Mouse (Mus musculus) kidney, embryonic 16.5 days (tissue): ENCODE data around the gene Ercc1. TPM values are rescaled to one million over a fixed set of nuclear protein-coding genes. Genes with fewer than 3 reads are reported as not detected.

Experiments
- ATAC-seq: fragments of 200-750 bp; cut with Nextera tagmentation; 2 replicates; pipeline ENCODE4 v1.8.0; 2017; ENCODE audit warnings: moderate TSS enrichment; ENCODE audit not compliant: low FRiP score, low TSS enrichment
- H3K27ac ChIP-seq: fragments of 300-500 bp; sonication (generic); 2 replicates; pipeline ENCODE4 v1.5.1; 2014; ENCODE audit warnings: low read length
- H3K27me3 ChIP-seq: fragments of 300-500 bp; sonication (generic); 2 replicates; pipeline ENCODE4 v1.6.1; 2014; ENCODE audit warnings: low read length, control low read depth, mixed read lengths; ENCODE audit not compliant: insufficient read depth
- H3K36me3 ChIP-seq: fragments of 300-500 bp; sonication (generic); 2 replicates; pipeline ENCODE4 v1.6.1; 2014; ENCODE audit warnings: low read length, control low read depth, mixed read lengths; ENCODE audit not compliant: insufficient read depth
- H3K4me1 ChIP-seq: fragments of 300-500 bp; sonication (generic); 2 replicates; pipeline ENCODE4 v1.6.1; 2014; ENCODE audit warnings: low read length, control low read depth, mixed read lengths; ENCODE audit not compliant: insufficient read depth
- H3K4me2 ChIP-seq: fragments of 300-500 bp; sonication (generic); replicated peaks from 2 replicates; pipeline ENCODE4 v1.6.1; 2014; ENCODE audit warnings: low read depth, low read length
- H3K4me3 ChIP-seq: fragments of 300-500 bp; sonication (generic); 2 replicates; pipeline ENCODE4 v1.5.1; 2014; ENCODE audit warnings: mild to moderate bottlenecking, low read length
- H3K9ac ChIP-seq: fragments of 300-500 bp; sonication (generic); replicated peaks from 2 replicates; pipeline ENCODE4 v1.6.1; 2014; ENCODE audit warnings: low read length
- H3K9me3 ChIP-seq: fragments of 300-500 bp; sonication (generic); 2 replicates; pipeline ENCODE4 v1.6.1; 2016; ENCODE audit warnings: low read length, control low read depth
- WGBS: fragments of 180-500 bp; shearing (Covaris S2); extraction: QIAGEN DNeasy Blood & Tissue Kit; methylation state at CpG from one replicate; pipeline ENCODE4 v1.1.7; 2014; 5-methylcytosine and 5-hydroxymethylcytosine counted together
- polyA plus RNA-seq: library from polyadenylated mRNA; unstranded; fragments of >200 nt; fragmentation: Nextera tagmentation; extraction: Ambion mirVana; gene quantifications from 2 replicates; pipeline ENCODE4 v1.2.1, GENCODE M21; 2015

Ercc1 gene
- polyA plus RNA-seq, 1 experiment from 2014 or later, result 86.1 TPM

- WGBS, result under 1% methylated on average over 50 of the region's 52 CpGs
- no peaks in the 10 kb centered on the region for H3K9me3 ChIP-seq
- peak overlapping the region; percentile 66 for H3K9ac ChIP-seq
- peak overlapping the region; percentile 83 for H3K4me2 ChIP-seq
- H3K27ac ChIP-seq, result no peak overlapping the region
- peaks cover 13% of the 10 kb centered on the region for H3K4me1 ChIP-seq
- H3K36me3 ChIP-seq, result no peaks in the 10 kb centered on the region
- H3K4me3 ChIP-seq, result peak overlapping the region; percentile 52
- peak; percentile 47; the same call in 1 of the 2 replicates for ATAC-seq
- no peaks in the 10 kb centered on the region for H3K27me3 ChIP-seq
Measured at GRCm38 (mm10) chr7:19332709-19333352, 11.7 kb upstream of the Ercc1 start.

GRCm38 (mm10) chr7:19335583-19335982 is 9.0 kb upstream of the Ercc1 start:
- WGBS, result 34% methylated on average over 3 of the region's 3 CpGs

GRCm38 (mm10) chr7:19337122-19337521 is 7.5 kb upstream of the Ercc1 start:
- Histone ChIP-seq H3K4me3 (no peak overlapping the region), H3K4me1 (peaks cover 21% of the 10 kb centered on the region), H3K9me3 (no peaks in the 10 kb centered on the region), H3K9ac (no peak overlapping the region), H3K36me3 (no peaks in the 10 kb centered on the region), H3K27ac (no peak overlapping the region), H3K27me3 (peaks cover 13% of the 10 kb centered on the region), H3K4me2 (no peak overlapping the region)
- no peak for ATAC-seq
- WGBS, result 52% methylated on average over 10 of the region's 10 CpGs

More at GRCm38 (mm10) chr7:19335583-19335982, 9.0 kb upstream of the Ercc1 start:
- H3K27ac ChIP-seq, result no peak overlapping the region
- ATAC-seq, result no peak
- peaks cover 11% of the 10 kb centered on the region for H3K4me1 ChIP-seq
- H3K9me3 ChIP-seq, result no peaks in the 10 kb centered on the region
- H3K36me3 ChIP-seq, result no peaks in the 10 kb centered on the region
- no peak overlapping the region for H3K4me3 ChIP-seq
- no peak overlapping the region for H3K4me2 ChIP-seq
- H3K9ac ChIP-seq, result no peak overlapping the region
- no peaks in the 10 kb centered on the region for H3K27me3 ChIP-seq

GRCm38 (mm10) chr7:19338060-19338459 is 6.5 kb upstream of the Ercc1 start:
- H3K36me3 ChIP-seq, result no peaks in the 10 kb centered on the region
- no peak overlapping the region for H3K9ac ChIP-seq
- H3K9me3 ChIP-seq, result no peaks in the 10 kb centered on the region
- no peak overlapping the region for H3K27ac ChIP-seq
- ATAC-seq, result no peak
- H3K27me3 ChIP-seq, result peaks cover 13% of the 10 kb centered on the region
- WGBS, result 48% methylated on average over 2 of the region's 2 CpGs
- H3K4me3 ChIP-seq, result no peak overlapping the region
- peaks cover 29% of the 10 kb centered on the region for H3K4me1 ChIP-seq
- H3K4me2 ChIP-seq, result no peak overlapping the region

- H3K4me1 ChIP-seq, result peaks cover 30% of the 10 kb centered on the region
- H3K4me3 ChIP-seq, result no peak overlapping the region
- WGBS, result 54% methylated on average over 7 of the region's 7 CpGs
- no peak overlapping the region for H3K27ac ChIP-seq
- H3K9me3 ChIP-seq, result no peaks in the 10 kb centered on the region
- no peak overlapping the region for H3K9ac ChIP-seq
- H3K4me2 ChIP-seq, result no peak overlapping the region
- H3K27me3 ChIP-seq, result peaks cover 13% of the 10 kb centered on the region
- no peaks in the 10 kb centered on the region for H3K36me3 ChIP-seq
- ATAC-seq, result no peak
Measured at GRCm38 (mm10) chr7:19338596-19338995, 6.0 kb upstream of the Ercc1 start.

GRCm38 (mm10) chr7:19341250-19341649 is 3.3 kb upstream of the Ercc1 start:
- H3K36me3 ChIP-seq, result no peaks in the 10 kb centered on the region
- H3K9ac ChIP-seq, result peak overlapping the region; percentile 61; the same call in 1 of the 2 replicates
- no peaks in the 10 kb centered on the region for H3K9me3 ChIP-seq
- no peak overlapping the region for H3K27ac ChIP-seq
- peaks cover 13% of the 10 kb centered on the region for H3K27me3 ChIP-seq
- H3K4me3 ChIP-seq, result peak overlapping the region; percentile 50
- no peak for ATAC-seq
- 18% methylated on average over 10 of the region's 10 CpGs for WGBS
- peak overlapping the region; percentile 87 for H3K4me2 ChIP-seq
- H3K4me1 ChIP-seq, result peaks cover 38% of the 10 kb centered on the region

GRCm38 (mm10) chr7:19341761-19342409 is 2.7 kb upstream of the Ercc1 start:
- no peaks in the 10 kb centered on the region for H3K36me3 ChIP-seq
- H3K9ac ChIP-seq, result peak overlapping the region; percentile 61
- peaks cover 13% of the 10 kb centered on the region for H3K27me3 ChIP-seq
- WGBS, result under 1% methylated on average over 41 of the region's 41 CpGs
- H3K4me1 ChIP-seq, result peaks cover 38% of the 10 kb centered on the region
- peak overlapping the region; percentile 50 for H3K4me3 ChIP-seq
- H3K9me3 ChIP-seq, result no peaks in the 10 kb centered on the region
- peak overlapping the region; percentile 87 for H3K4me2 ChIP-seq
- no peak overlapping the region for H3K27ac ChIP-seq
- ATAC-seq, result no peak

- WGBS, result under 1% methylated on average over 27 of the region's 27 CpGs
- Histone ChIP-seq H3K9ac (peak overlapping the region; percentile 61), H3K4me3 (peak overlapping the region; percentile 50), H3K9me3 (no peaks in the 10 kb centered on the region), H3K27me3 (peaks cover 13% of the 10 kb centered on the region), H3K36me3 (no peaks in the 10 kb centered on the region), H3K4me1 (peaks cover 38% of the 10 kb centered on the region), H3K4me2 (peak overlapping the region; percentile 87), H3K27ac (no peak overlapping the region)
- no peak for ATAC-seq
Measured at GRCm38 (mm10) chr7:19342481-19343027, 2.0 kb upstream of the Ercc1 start.

- H3K4me2 ChIP-seq, result peak overlapping the region; percentile 87
Measured at GRCm38 (mm10) chr7:19343210-19343808, 1.3 kb upstream of the Ercc1 start.

More at GRCm38 (mm10) chr7:19343210-19343808, 1.3 kb upstream of the Ercc1 start:
- no peak for ATAC-seq
- H3K4me1 ChIP-seq, result peaks cover 38% of the 10 kb centered on the region
- H3K27ac ChIP-seq, result no peak overlapping the region
- H3K9ac ChIP-seq, result no peak overlapping the region
- H3K36me3 ChIP-seq, result peaks cover 1% of the 10 kb centered on the region; the same call in 1 of the 2 replicates
- H3K9me3 ChIP-seq, result no peaks in the 10 kb centered on the region
- WGBS, result under 1% methylated on average over 11 of the region's 11 CpGs
- peaks cover 13% of the 10 kb centered on the region for H3K27me3 ChIP-seq
- H3K4me3 ChIP-seq, result no peak overlapping the region
